Mouse (Mus musculus): ENCODE data around the gene Nbeal2. TPM values are rescaled to one million over a fixed set of nuclear protein-coding genes. Genes with fewer than 3 reads are reported as not detected.

Gene Nbeal2
- 2.9 and 3.9 TPM in 2 replicates for polyA plus RNA-seq (2015; fragmentation: Nextera tagmentation; extraction: Ambion mirVana)

DNA sequence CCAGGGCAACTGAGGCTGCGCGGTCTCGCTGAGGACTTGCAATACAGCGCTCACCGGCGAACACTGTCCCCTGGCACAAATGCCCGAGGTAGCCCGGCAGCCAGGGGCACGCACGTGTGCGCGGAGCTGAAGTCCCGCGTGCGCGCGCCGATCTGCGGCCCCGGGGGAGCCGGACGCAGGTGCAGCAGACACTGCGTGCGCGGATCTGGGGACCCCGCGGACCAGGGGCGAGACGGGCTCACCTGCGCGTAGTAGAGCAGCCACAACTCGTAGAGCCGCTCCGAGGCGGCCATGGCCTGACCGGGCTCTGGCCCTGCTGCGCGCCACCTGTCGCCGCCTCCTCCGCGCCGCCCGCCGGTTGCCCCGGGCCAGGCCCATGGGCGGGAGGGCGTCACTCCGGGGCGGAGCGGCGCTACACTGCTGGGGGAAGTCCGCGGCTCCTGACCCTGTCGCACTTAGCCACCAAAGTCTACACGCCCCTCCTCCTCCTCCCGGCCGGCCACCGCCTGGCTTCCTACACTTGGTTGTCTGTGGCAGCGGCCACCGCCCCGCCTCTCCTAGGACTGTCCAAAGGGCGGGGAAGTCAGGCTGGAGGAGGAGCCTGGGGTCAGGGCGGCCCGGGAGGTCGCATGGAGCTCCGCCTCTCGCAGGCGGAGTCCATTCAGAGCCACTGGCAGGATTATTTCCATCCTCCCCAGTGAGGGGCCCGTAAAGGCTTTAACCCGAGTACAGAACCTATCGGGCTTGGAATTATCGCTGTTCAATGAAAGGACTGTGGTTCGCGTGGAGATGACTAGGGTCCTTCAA, at the start of gene Nbeal2:
Gene Nbeal2 (minus strand): TSS at position 507 of the 807 bp plus-strand sequence.
- H3K27ac ChIP-seq, result peak within 1 kb of the TSS; percentile 79
- peak within 1 kb of the TSS; percentile 90 for H3K4me2 ChIP-seq (ENCODE audit: low read length)
- H3K27me3 ChIP-seq (ENCODE audit: insufficient read depth, low read length), result no peaks in the 10 kb centered on the region
- peak; percentile 97 for DNase-seq (ENCODE audit: low spot score)
- H3K36me3 ChIP-seq (ENCODE audit: insufficient read depth, low read length), result no peaks in the 10 kb centered on the region
- ATAC-seq (replicated peaks; ENCODE audit: low FRiP score, low read depth), result peak; percentile 87
- peaks cover 17% of the 10 kb centered on the region for H3K4me1 ChIP-seq (replicated peaks; ENCODE audit: insufficient read depth, low read length)
- peak within 1 kb of the TSS; percentile 63 for H3K4me3 ChIP-seq (replicated peaks; ENCODE audit: low read depth, low read length)
- peak within 1 kb of the TSS; percentile 60 for H3K9ac ChIP-seq (ENCODE audit: low read depth, low read length)
- TF ChIP-seq CTCF (IDR thresholded peaks at IDR 0.05; ENCODE audit: low read depth), result no peak
- no peaks in the 10 kb centered on the region for H3K9me3 ChIP-seq (replicated peaks; ENCODE audit: low read length)
- under 1% methylated on average over 70 of the region's 75 CpGs for WGBS

- H3K9ac ChIP-seq (ENCODE audit: low read depth, low read length), result no peak overlapping the region
- WGBS, result 87% methylated on average over 1 of the region's 1 CpGs
- H3K36me3 ChIP-seq (ENCODE audit: insufficient read depth, low read length), result no peaks in the 10 kb centered on the region; the same call in 1 of the 2 replicates
- H3K4me2 ChIP-seq (ENCODE audit: low read length), result no peak overlapping the region
- H3K9me3 ChIP-seq (replicated peaks; ENCODE audit: low read length), result no peaks in the 10 kb centered on the region
- H3K27ac ChIP-seq, result no peak overlapping the region
- ATAC-seq (replicated peaks; ENCODE audit: low FRiP score, low read depth), result no peak
- H3K27me3 ChIP-seq (ENCODE audit: insufficient read depth, low read length), result no peaks in the 10 kb centered on the region
- TF ChIP-seq CTCF (IDR thresholded peaks at IDR 0.05; ENCODE audit: low read depth), result no peak
- H3K4me1 ChIP-seq (replicated peaks; ENCODE audit: insufficient read depth, low read length), result no peaks in the 10 kb centered on the region
- no peak overlapping the region for H3K4me3 ChIP-seq (replicated peaks; ENCODE audit: low read depth, low read length)
- DNase-seq (ENCODE audit: low spot score), result no peak
Observed at GRCm38 (mm10) chr9:110702848-110703247, 48.9 kb upstream of the Nbeal2 start.

DNA sequence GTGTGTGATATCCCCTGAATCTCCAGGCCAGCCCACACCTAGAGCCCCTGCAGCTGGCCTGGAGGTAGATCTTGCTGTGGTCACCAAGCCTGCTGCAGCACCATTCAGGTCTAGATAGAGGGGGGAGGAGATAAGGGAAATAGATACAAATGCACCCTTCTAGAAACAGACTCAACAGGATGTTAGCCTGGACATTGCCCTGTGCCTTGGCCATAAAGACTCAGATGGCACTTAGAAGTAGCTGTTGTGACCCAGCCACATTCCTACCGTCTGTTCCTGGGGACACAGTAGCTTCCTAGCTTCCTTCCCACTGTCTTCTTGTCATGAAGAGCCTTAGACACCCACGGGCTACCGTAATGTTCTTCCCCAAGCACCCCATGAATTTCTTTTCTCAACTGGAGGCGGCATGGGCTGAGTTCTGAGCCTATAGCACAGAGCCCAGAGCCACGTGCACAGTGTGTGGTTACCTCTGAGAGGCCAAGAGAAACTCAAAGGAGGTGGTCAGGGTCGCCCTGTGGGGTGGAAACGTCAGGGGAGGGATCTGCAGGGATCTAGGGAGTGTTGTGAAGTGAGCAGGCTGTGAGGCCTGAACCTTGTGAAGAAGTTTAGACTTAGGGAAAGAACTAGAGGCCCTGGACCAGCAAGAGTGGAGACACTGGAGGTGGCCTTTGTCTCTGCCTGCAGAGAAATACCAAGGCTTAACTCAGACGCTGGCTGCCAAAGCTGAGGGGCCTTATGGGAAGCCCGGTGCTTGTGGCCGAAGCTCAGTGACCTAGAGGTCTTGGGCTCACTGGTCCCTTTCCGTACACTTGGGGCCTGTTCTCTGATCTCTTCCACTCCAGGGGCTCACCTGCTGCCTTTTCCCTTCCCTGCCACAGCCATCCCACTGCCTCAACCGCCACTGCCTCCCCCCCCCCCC, 47.4 kb upstream of the Nbeal2 start:
- Histone ChIP-seq H3K27ac (0 out of 2 replicates have a peak overlapping the region, but pooled peaks have one; percentile 4), H3K27me3 (ENCODE audit: insufficient read depth, low read length) (no peaks in the 10 kb centered on the region), H3K9me3 (replicated peaks; ENCODE audit: low read length) (no peaks in the 10 kb centered on the region), H3K4me3 (replicated peaks; ENCODE audit: low read depth, low read length) (no peak overlapping the region), H3K4me1 (replicated peaks; ENCODE audit: insufficient read depth, low read length) (no peaks in the 10 kb centered on the region), H3K36me3 (ENCODE audit: insufficient read depth, low read length) (no peaks in the 10 kb centered on the region; the same call in 1 of the 2 replicates), H3K9ac (ENCODE audit: low read depth, low read length) (no peak overlapping the region), H3K4me2 (ENCODE audit: low read length) (no peak overlapping the region)
- TF ChIP-seq CTCF (IDR thresholded peaks at IDR 0.05; ENCODE audit: low read depth), result no peak
- DNase-seq (ENCODE audit: low spot score) (no peak), ATAC-seq (replicated peaks; ENCODE audit: low FRiP score, low read depth) (no peak)
- WGBS, result 75% methylated on average over 11 of the region's 12 CpGs

GRCm38 (mm10) chr9:110699574-110699973, 45.6 kb upstream of the Nbeal2 start:
- H3K4me3 ChIP-seq (replicated peaks; ENCODE audit: low read depth, low read length), result no peak overlapping the region
- no peak for TF ChIP-seq CTCF (IDR thresholded peaks at IDR 0.05; ENCODE audit: low read depth)
- WGBS, result 92% methylated on average over 3 of the region's 3 CpGs
- H3K4me1 ChIP-seq (replicated peaks; ENCODE audit: insufficient read depth, low read length), result no peaks in the 10 kb centered on the region
- H3K27ac ChIP-seq, result no peak overlapping the region
- H3K4me2 ChIP-seq (ENCODE audit: low read length), result no peak overlapping the region
- H3K27me3 ChIP-seq (ENCODE audit: insufficient read depth, low read length), result no peaks in the 10 kb centered on the region
- ATAC-seq (replicated peaks; ENCODE audit: low FRiP score, low read depth) (no peak), DNase-seq (ENCODE audit: low spot score) (no peak)
- H3K9me3 ChIP-seq (replicated peaks; ENCODE audit: low read length), result no peaks in the 10 kb centered on the region
- no peak overlapping the region for H3K9ac ChIP-seq (ENCODE audit: low read depth, low read length)
- no peaks in the 10 kb centered on the region; the same call in 1 of the 2 replicates for H3K36me3 ChIP-seq (ENCODE audit: insufficient read depth, low read length)

GRCm38 (mm10) chr9:110697465-110697864, 43.5 kb upstream of the Nbeal2 start:
- Histone ChIP-seq H3K27ac (no peak overlapping the region), H3K4me3 (replicated peaks; ENCODE audit: low read depth, low read length) (no peak overlapping the region), H3K4me1 (replicated peaks; ENCODE audit: insufficient read depth, low read length) (no peaks in the 10 kb centered on the region), H3K9ac (ENCODE audit: low read depth, low read length) (no peak overlapping the region), H3K9me3 (replicated peaks; ENCODE audit: low read length) (no peaks in the 10 kb centered on the region), H3K4me2 (ENCODE audit: low read length) (no peak overlapping the region), H3K36me3 (ENCODE audit: insufficient read depth, low read length) (peaks cover 7% of the 10 kb centered on the region; the same call in 1 of the 2 replicates), H3K27me3 (ENCODE audit: insufficient read depth, low read length) (no peaks in the 10 kb centered on the region)
- DNase-seq (ENCODE audit: low spot score) (no peak), ATAC-seq (replicated peaks; ENCODE audit: low FRiP score, low read depth) (no peak)
- TF ChIP-seq CTCF (IDR thresholded peaks at IDR 0.05; ENCODE audit: low read depth), result no peak
- 75% methylated on average over 3 of the region's 3 CpGs for WGBS

- Histone ChIP-seq H3K9ac (ENCODE audit: low read depth, low read length) (no peak overlapping the region), H3K4me2 (ENCODE audit: low read length) (no peak overlapping the region), H3K9me3 (replicated peaks; ENCODE audit: low read length) (no peaks in the 10 kb centered on the region), H3K4me3 (replicated peaks; ENCODE audit: low read depth, low read length) (no peak overlapping the region), H3K36me3 (ENCODE audit: insufficient read depth, low read length) (peaks cover 7% of the 10 kb centered on the region; the same call in 1 of the 2 replicates), H3K27me3 (ENCODE audit: insufficient read depth, low read length) (no peaks in the 10 kb centered on the region), H3K4me1 (replicated peaks; ENCODE audit: insufficient read depth, low read length) (no peaks in the 10 kb centered on the region), H3K27ac (no peak overlapping the region)
- no peak for TF ChIP-seq CTCF (IDR thresholded peaks at IDR 0.05; ENCODE audit: low read depth)
- ATAC-seq (replicated peaks; ENCODE audit: low FRiP score, low read depth) (no peak), DNase-seq (ENCODE audit: low spot score) (no peak)
- 90% methylated on average over 5 of the region's 5 CpGs for WGBS
Observed at GRCm38 (mm10) chr9:110696427-110696826, 42.5 kb upstream of the Nbeal2 start.
